Mouse (Mus musculus) intestine, embryonic 16.5 days (tissue): Measurements from ENCODE around the gene H2-Aa. TPM values are rescaled to one million over a fixed set of nuclear protein-coding genes. Genes with fewer than 3 reads are reported as not detected.

ENCODE experiments used
- ATAC-seq: fragments of 200-750 bp; cut with Nextera tagmentation; 2 replicates; pipeline ENCODE4 v1.8.0; 2017; ENCODE audit warnings: moderate TSS enrichment, moderate library complexity
- H3K27ac ChIP-seq: fragments of 300-500 bp; sonication (generic); 2 replicates; pipeline ENCODE4 v1.5.1; 2014; ENCODE audit warnings: mild to moderate bottlenecking, low read length
- H3K27me3 ChIP-seq: fragments of 300-500 bp; sonication (generic); replicated peaks from 2 replicates; pipeline ENCODE4 v1.6.1; 2014; ENCODE audit warnings: low read length, control low read depth, mixed read lengths; ENCODE audit not compliant: control insufficient read depth, insufficient read depth
- H3K36me3 ChIP-seq: fragments of 300-500 bp; sonication (generic); 2 replicates; pipeline ENCODE4 v1.6.1; 2014; ENCODE audit warnings: low read length, control low read depth; ENCODE audit not compliant: control insufficient read depth, insufficient read depth
- H3K4me1 ChIP-seq: fragments of 300-500 bp; sonication (generic); 2 replicates; pipeline ENCODE4 v1.6.1; 2014; ENCODE audit warnings: low read length, control low read depth, mixed read lengths; ENCODE audit not compliant: control insufficient read depth, insufficient read depth
- H3K4me2 ChIP-seq: fragments of 300-500 bp; sonication (generic); 2 replicates; pipeline ENCODE4 v1.6.1; 2014; ENCODE audit warnings: low read depth, low read length, control low read depth
- H3K4me3 ChIP-seq: fragments of 300-500 bp; sonication (generic); 2 replicates; pipeline ENCODE4 v1.5.1; 2014; ENCODE audit warnings: mild to moderate bottlenecking, low read length
- H3K9ac ChIP-seq: fragments of 300-500 bp; sonication (generic); 2 replicates; pipeline ENCODE4 v1.6.1; 2014; ENCODE audit warnings: low read depth, low read length
- H3K9me3 ChIP-seq: fragments of 300-500 bp; sonication (generic); 2 replicates; pipeline ENCODE4 v1.6.1; 2016; ENCODE audit warnings: low read length, control low read depth; ENCODE audit not compliant: control insufficient read depth
- WGBS: fragments of 180-500 bp; shearing (Covaris S2); extraction: QIAGEN DNeasy Blood & Tissue Kit; methylation state at CpG from one replicate; pipeline ENCODE4 v1.1.7; 2014; 5-methylcytosine and 5-hydroxymethylcytosine counted together
- polyA plus RNA-seq: library from polyadenylated mRNA; unstranded; fragments of >200 nt; fragmentation: Nextera tagmentation; extraction: Ambion mirVana; gene quantifications from 2 replicates; pipeline ENCODE4 v1.2.1, GENCODE M21; 2015

The H2-Aa gene
- polyA plus RNA-seq, 1 experiment from 2014 or later, result 15.7 TPM

- Histone ChIP-seq H3K27ac (no peak overlapping the region), H3K4me3 (no peak overlapping the region), H3K9ac (no peak overlapping the region), H3K4me2 (no peak overlapping the region), H3K27me3 (no peaks in the 10 kb centered on the region), H3K36me3 (no peaks in the 10 kb centered on the region), H3K9me3 (no peaks in the 10 kb centered on the region), H3K4me1 (no peaks in the 10 kb centered on the region)
- WGBS, result 85% methylated on average over 4 of the region's 4 CpGs
- no peak for ATAC-seq
Measured at GRCm38 (mm10) chr17:34301670-34302190, 14.1 kb upstream of the H2-Aa start.

GRCm38 (mm10) chr17:34300691-34301566 lies 13.3 kb upstream of the H2-Aa start:
- Histone ChIP-seq H3K4me1 (no peaks in the 10 kb centered on the region), H3K4me3 (peak overlapping the region; percentile 18; the same call in 1 of the 2 replicates), H3K9ac (no peak overlapping the region; the same call in 1 of the 2 replicates), H3K9me3 (no peaks in the 10 kb centered on the region), H3K27me3 (no peaks in the 10 kb centered on the region), H3K36me3 (no peaks in the 10 kb centered on the region), H3K4me2 (peak overlapping the region; percentile 33), H3K27ac (peak overlapping the region; percentile 83)
- WGBS, result 64% methylated on average over 23 of the region's 23 CpGs
- ATAC-seq, result peak; percentile 88

GRCm38 (mm10) chr17:34300071-34300470 lies 12.4 kb upstream of the H2-Aa start:
- 78% methylated on average over 8 of the region's 8 CpGs for WGBS
- no peaks in the 10 kb centered on the region for H3K4me1 ChIP-seq

GRCm38 (mm10) chr17:34299356-34299755 lies 11.7 kb upstream of the H2-Aa start:
- H3K27ac ChIP-seq, result no peak overlapping the region
- no peak overlapping the region for H3K4me3 ChIP-seq
- no peaks in the 10 kb centered on the region for H3K4me1 ChIP-seq
- no peak overlapping the region for H3K9ac ChIP-seq
- H3K36me3 ChIP-seq, result no peaks in the 10 kb centered on the region
- 74% methylated on average over 3 of the region's 3 CpGs for WGBS
- H3K27me3 ChIP-seq, result no peaks in the 10 kb centered on the region
- no peaks in the 10 kb centered on the region for H3K9me3 ChIP-seq
- H3K4me2 ChIP-seq, result no peak overlapping the region
- ATAC-seq, result no peak

More at GRCm38 (mm10) chr17:34300071-34300470, 12.4 kb upstream of the H2-Aa start:
- ATAC-seq, result no peak
- H3K4me2 ChIP-seq, result no peak overlapping the region
- H3K4me3 ChIP-seq, result no peak overlapping the region
- no peaks in the 10 kb centered on the region for H3K27me3 ChIP-seq
- H3K9ac ChIP-seq, result no peak overlapping the region
- no peaks in the 10 kb centered on the region for H3K9me3 ChIP-seq
- H3K36me3 ChIP-seq, result no peaks in the 10 kb centered on the region
- H3K27ac ChIP-seq, result no peak overlapping the region

DNA sequence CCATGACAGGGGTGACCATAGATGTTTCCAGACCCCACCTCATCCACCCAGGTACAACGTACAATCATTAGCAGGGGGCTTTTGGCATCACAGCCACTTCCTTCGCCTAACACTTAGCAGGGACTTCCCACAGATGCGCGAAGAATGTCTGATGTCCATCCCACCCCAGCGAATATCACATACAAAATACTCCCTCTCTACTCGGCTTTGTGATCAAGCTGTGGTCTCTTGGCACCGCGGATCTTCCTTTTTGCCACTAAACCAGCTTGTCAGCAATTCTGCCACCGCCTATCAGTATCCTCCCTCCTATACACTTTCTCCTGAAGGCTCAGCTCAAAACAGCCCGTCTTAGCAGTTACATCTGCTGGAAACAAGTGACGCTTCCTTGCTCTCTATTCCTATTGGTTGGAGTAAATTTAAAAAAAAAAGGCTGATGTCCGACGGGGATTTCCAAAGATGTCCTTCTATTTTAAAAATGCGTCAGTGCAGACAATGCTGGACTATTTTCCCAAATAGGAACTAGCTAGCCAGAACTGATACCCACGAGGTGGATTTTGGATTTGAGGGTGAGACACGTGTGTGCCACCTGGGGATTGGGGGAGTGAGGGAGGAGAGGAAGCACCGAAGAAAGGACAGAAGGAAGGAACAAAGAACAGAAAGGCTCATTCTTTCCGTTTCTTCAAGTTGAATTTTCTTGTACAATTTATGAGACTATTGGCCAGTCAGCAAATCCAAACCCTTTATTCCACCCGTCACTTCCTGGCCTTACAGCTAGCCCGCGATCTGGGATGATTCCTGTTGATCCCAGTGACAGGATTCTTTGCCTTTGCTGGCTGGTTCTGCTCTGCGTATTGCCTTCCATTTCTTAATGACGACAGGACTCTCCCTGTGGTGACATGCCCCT lies 8.5 kb upstream of the H2-Aa start:
- no peaks in the 10 kb centered on the region for H3K9me3 ChIP-seq
- no peak overlapping the region for H3K27ac ChIP-seq
- H3K9ac ChIP-seq, result no peak overlapping the region
- H3K4me2 ChIP-seq, result peak overlapping the region; percentile 44
- peak; percentile 47; the same call in 1 of the 2 replicates for ATAC-seq
- H3K36me3 ChIP-seq, result no peaks in the 10 kb centered on the region
- 25% methylated on average over 23 of the region's 23 CpGs for WGBS
- H3K4me3 ChIP-seq, result peak overlapping the region; percentile 16; the same call in 1 of the 2 replicates
- H3K27me3 ChIP-seq, result no peaks in the 10 kb centered on the region
- no peaks in the 10 kb centered on the region for H3K4me1 ChIP-seq

- Histone ChIP-seq H3K9me3 (no peaks in the 10 kb centered on the region), H3K9ac (no peak overlapping the region), H3K36me3 (no peaks in the 10 kb centered on the region), H3K4me2 (no peak overlapping the region), H3K27ac (no peak overlapping the region), H3K4me3 (no peak overlapping the region), H3K27me3 (no peaks in the 10 kb centered on the region), H3K4me1 (no peaks in the 10 kb centered on the region)
- ATAC-seq, result no peak
Measured at GRCm38 (mm10) chr17:34295307-34295706, 7.7 kb upstream of the H2-Aa start.

- Histone ChIP-seq H3K27ac (no peak overlapping the region), H3K4me3 (no peak overlapping the region), H3K27me3 (no peaks in the 10 kb centered on the region), H3K4me2 (no peak overlapping the region), H3K9me3 (no peaks in the 10 kb centered on the region), H3K4me1 (no peaks in the 10 kb centered on the region), H3K36me3 (no peaks in the 10 kb centered on the region), H3K9ac (no peak overlapping the region)
- no peak for ATAC-seq
- WGBS, result 62% methylated on average over 4 of the region's 4 CpGs
Measured at GRCm38 (mm10) chr17:34294249-34294648, 6.6 kb upstream of the H2-Aa start.

GRCm38 (mm10) chr17:34293533-34293932 lies 5.9 kb upstream of the H2-Aa start:
- Histone ChIP-seq H3K4me2 (no peak overlapping the region), H3K9ac (no peak overlapping the region), H3K27ac (no peak overlapping the region), H3K4me3 (no peak overlapping the region), H3K36me3 (no peaks in the 10 kb centered on the region), H3K9me3 (no peaks in the 10 kb centered on the region), H3K27me3 (no peaks in the 10 kb centered on the region), H3K4me1 (no peaks in the 10 kb centered on the region)
- WGBS, result 61% methylated on average over 2 of the region's 2 CpGs
- ATAC-seq, result no peak

GRCm38 (mm10) chr17:34292570-34292969 lies 4.9 kb upstream of the H2-Aa start:
- H3K4me2 ChIP-seq, result no peak overlapping the region
- ATAC-seq, result no peak
- 85% methylated on average over 4 of the region's 4 CpGs for WGBS

More at GRCm38 (mm10) chr17:34292570-34292969, 4.9 kb upstream of the H2-Aa start:
- H3K4me1 ChIP-seq, result no peaks in the 10 kb centered on the region
- H3K36me3 ChIP-seq, result no peaks in the 10 kb centered on the region
- H3K27me3 ChIP-seq, result no peaks in the 10 kb centered on the region
- H3K9me3 ChIP-seq, result no peaks in the 10 kb centered on the region
- no peak overlapping the region for H3K9ac ChIP-seq
- no peak overlapping the region for H3K4me3 ChIP-seq
- H3K27ac ChIP-seq, result no peak overlapping the region
